In genomic region chr10:22819239-22819870, GRCm38 (mm10) we compare ENCODE assay signal across 9 mouse cellular contexts. TPM values are rescaled to one million over a fixed set of nuclear protein-coding genes. Genes with fewer than 3 reads are reported as not detected.
A peak's percentile ranks its signal among the peaks of the same experiment; 100 is the strongest.
DNase-seq lines count a peak whose midpoint lies in the region; ATAC-seq lines count a peak whose summit lies in the region.
"Had no signal": no experiment of that assay in that cellular context is flagged by ENCODE, and none has a peak within 500 bp of the region (broad histone marks: within the 10 kb centered on the region; RNA-seq: fewer than 3 reads in every experiment).

No protein-coding gene starts in this region.

- peak; percentile 70 for DNase-seq in limb, embryonic 11.5 days (ENCODE audit: low spot score)
- DNase-seq in c-Kit-positive CD71-positive TER-119-positive erythroid progenitor cells, embryonic 14.5 days (ENCODE audit: low spot score), result no peak
- DNase-seq in gastrocnemius, postnatal 10 days, result no peak
- DNase-seq in adrenal gland, adult 2 months, result no peak

- H3K9me3 ChIP-seq in hindbrain, embryonic 13.5 days, result no peaks in the 10 kb centered on the region
- no peaks in the 10 kb centered on the region; the same call in 1 of the 2 replicates for H3K9me3 ChIP-seq in hindbrain, embryonic 16.5 days (ENCODE audit: control insufficient read depth, low read length)
- H3K9me3 ChIP-seq in forebrain, embryonic 12.5 days, result no peaks in the 10 kb centered on the region
- no peaks in the 10 kb centered on the region for H3K9me3 ChIP-seq in limb, embryonic 11.5 days (ENCODE audit: control insufficient read depth, low read length)
- H3K9me3 ChIP-seq in neural tube, embryonic 14.5 days (ENCODE audit: control insufficient read depth, low read length), result no peaks in the 10 kb centered on the region

- H3K4me1 ChIP-seq in hindbrain, embryonic 13.5 days (replicated peaks), result peaks cover 10% of the 10 kb centered on the region
- H3K4me1 ChIP-seq in hindbrain, embryonic 16.5 days (ENCODE audit: control insufficient read depth, insufficient read depth, low read depth, low read length), result no peaks in the 10 kb centered on the region
- H3K4me1 ChIP-seq in forebrain, embryonic 12.5 days, result peaks cover 12% of the 10 kb centered on the region; the same call in 1 of the 2 replicates
- 0 out of 2 replicates have a peak, but pooled peaks cover 7% of the 10 kb centered on the region for H3K4me1 ChIP-seq in limb, embryonic 11.5 days (ENCODE audit: control insufficient read depth, insufficient read depth, low read length)
- H3K4me1 ChIP-seq in neural tube, embryonic 14.5 days (ENCODE audit: control insufficient read depth, insufficient read depth, low read length), result no peaks in the 10 kb centered on the region

- no peak overlapping the region for H3K27ac ChIP-seq in hindbrain, embryonic 13.5 days
- no peak overlapping the region for H3K27ac ChIP-seq in hindbrain, embryonic 16.5 days (ENCODE audit: low read depth, low read length)
- no peak overlapping the region for H3K27ac ChIP-seq in forebrain, embryonic 12.5 days
- H3K27ac ChIP-seq in limb, embryonic 11.5 days (replicated peaks; ENCODE audit: low read depth, low read length), result no peak overlapping the region
- no peak overlapping the region for H3K27ac ChIP-seq in neural tube, embryonic 14.5 days (ENCODE audit: low read depth, low read length)

- H3K4me2 ChIP-seq in hindbrain, embryonic 13.5 days, result no peak overlapping the region
- H3K4me2 ChIP-seq in hindbrain, embryonic 16.5 days (ENCODE audit: low read length), result no peak overlapping the region
- peak overlapping the region; percentile 22 for H3K4me2 ChIP-seq in forebrain, embryonic 12.5 days
- H3K4me2 ChIP-seq in limb, embryonic 11.5 days (ENCODE audit: low read depth, severe bottlenecking), result peak overlapping the region; percentile 8; the same call in 1 of the 2 replicates
- no peak overlapping the region for H3K4me2 ChIP-seq in neural tube, embryonic 14.5 days (ENCODE audit: low read depth, low read length)

- no peak overlapping the region for H3K9ac ChIP-seq in hindbrain, embryonic 13.5 days
- no peak overlapping the region for H3K9ac ChIP-seq in hindbrain, embryonic 16.5 days (ENCODE audit: low read depth, low read length)
- no peak overlapping the region for H3K9ac ChIP-seq in forebrain, embryonic 12.5 days
- no peak overlapping the region for H3K9ac ChIP-seq in limb, embryonic 11.5 days (ENCODE audit: low read length)
- H3K9ac ChIP-seq in neural tube, embryonic 14.5 days (replicated peaks; ENCODE audit: low read depth, low read length), result no peak overlapping the region

- no peak; the same call in 1 of the 2 replicates for ATAC-seq in hindbrain, embryonic 13.5 days (ENCODE audit: low FRiP score)
- no peak for ATAC-seq in hindbrain, embryonic 16.5 days
- ATAC-seq in forebrain, embryonic 12.5 days (ENCODE audit: low FRiP score), result no peak
- ATAC-seq in limb, embryonic 11.5 days (ENCODE audit: insufficient number of reproducible peaks, low FRiP score, low TSS enrichment, low read depth), result no peak
- ATAC-seq in neural tube, embryonic 14.5 days (ENCODE audit: low read depth), result peak; percentile 45; the same call in 1 of the 2 replicates

- H3K27me3 ChIP-seq in hindbrain, embryonic 13.5 days, result peaks cover 95% of the 10 kb centered on the region
- H3K27me3 ChIP-seq in hindbrain, embryonic 16.5 days (replicated peaks; ENCODE audit: control insufficient read depth, insufficient read depth, low read length), result peaks cover 62% of the 10 kb centered on the region
- H3K27me3 ChIP-seq in forebrain, embryonic 12.5 days, result peaks cover 91% of the 10 kb centered on the region
- peaks cover 60% of the 10 kb centered on the region for H3K27me3 ChIP-seq in limb, embryonic 11.5 days (ENCODE audit: control insufficient read depth, insufficient read depth, low read length)
- peaks cover 74% of the 10 kb centered on the region for H3K27me3 ChIP-seq in neural tube, embryonic 14.5 days (ENCODE audit: control insufficient read depth, insufficient read depth, low read length)

- peak overlapping the region; percentile 5; the same call in 1 of the 2 replicates for H3K4me3 ChIP-seq in hindbrain, embryonic 13.5 days
- no peak overlapping the region for H3K4me3 ChIP-seq in hindbrain, embryonic 16.5 days (ENCODE audit: low read length)
- H3K4me3 ChIP-seq in forebrain, embryonic 12.5 days (replicated peaks), result peak overlapping the region; percentile 4; the same call in 1 of the 2 replicates
- no peak overlapping the region for H3K4me3 ChIP-seq in limb, embryonic 11.5 days (ENCODE audit: low read depth, low read length)
- H3K4me3 ChIP-seq in neural tube, embryonic 14.5 days (ENCODE audit: low read depth, low read length), result 0 out of 2 replicates have a peak overlapping the region, but pooled peaks have one; percentile 1

- under 1% methylated on average over 40 of the region's 42 CpGs for WGBS in hindbrain, embryonic 13.5 days
- 0% methylated on average over 40 of the region's 42 CpGs for WGBS in hindbrain, embryonic 16.5 days
- WGBS in forebrain, embryonic 12.5 days, result under 1% methylated on average over 42 of the region's 42 CpGs
- WGBS in limb, embryonic 11.5 days, result under 1% methylated on average over 38 of the region's 42 CpGs
- WGBS in neural tube, embryonic 14.5 days, result under 1% methylated on average over 42 of the region's 42 CpGs

- no peaks in the 10 kb centered on the region for H3K36me3 ChIP-seq in hindbrain, embryonic 13.5 days
- no peaks in the 10 kb centered on the region for H3K36me3 ChIP-seq in hindbrain, embryonic 16.5 days (ENCODE audit: control insufficient read depth, insufficient read depth, low read length)
- H3K36me3 ChIP-seq in forebrain, embryonic 12.5 days (replicated peaks), result no peaks in the 10 kb centered on the region
- no peaks in the 10 kb centered on the region for H3K36me3 ChIP-seq in limb, embryonic 11.5 days (ENCODE audit: control insufficient read depth, insufficient read depth, low read length)
- H3K36me3 ChIP-seq in neural tube, embryonic 14.5 days (ENCODE audit: control insufficient read depth, insufficient read depth, low read length), result no peaks in the 10 kb centered on the region

RNA-seq across cellular contexts. Expression of gene Tcf21, which starts 0.6 kb away (rescaled TPM):
- 1.0 and 1.5 TPM in 2 replicates for polyA plus RNA-seq in hindbrain, embryonic 13.5 days (2015; fragmentation: Nextera tagmentation; extraction: Ambion mirVana)
- 1.5 and 1.9 TPM in 2 replicates for polyA plus RNA-seq in hindbrain, embryonic 16.5 days (2015; fragmentation: Nextera tagmentation; extraction: Ambion mirVana)
- polyA plus RNA-seq in forebrain, embryonic 12.5 days (2016; fragmentation: Nextera tagmentation; extraction: Ambion mirVana), result not detected in 2 replicates
- polyA plus RNA-seq in limb, embryonic 11.5 days (2014; fragmentation: Nextera tagmentation; extraction: Ambion mirVana), result 0.54 TPM in 1 of 2 replicates, not detected in the other
- not detected in 2 replicates for polyA plus RNA-seq in neural tube, embryonic 14.5 days (2014; fragmentation: Nextera tagmentation; extraction: Ambion mirVana)
- total RNA-seq in gastrocnemius, postnatal 10 days (2021), result not detected
- 10 to 100 TPM; 10.4 to 19.2 TPM for total RNA-seq in adrenal gland, adult 2 months (2021)
- 18.0 and 18.3 TPM in 2 replicates for polyA plus RNA-seq in adrenal gland, adult 2 months (2012; rRNA removed)
- total RNA-seq: neutrophil, adult 5-6 weeks had no signal

Comparison
In these comparisons a context has a peak if more than half of its experiments do, and no peak if none do; other contexts are left out.
1. H3K4me3 ChIP-seq: peak in hindbrain, embryonic 13.5 days (single experiment), forebrain, embryonic 12.5 days (single experiment) and neural tube, embryonic 14.5 days (single experiment); none in hindbrain, embryonic 16.5 days (single experiment) and limb, embryonic 11.5 days (single experiment).
2. H3K4me2 ChIP-seq: peak in forebrain, embryonic 12.5 days (single experiment) and limb, embryonic 11.5 days (single experiment); none in hindbrain, embryonic 13.5 days (single experiment), hindbrain, embryonic 16.5 days (single experiment) and neural tube, embryonic 14.5 days (single experiment).